Mouse (Mus musculus) ES-E14 (cell line): ENCODE data around the gene Lrrc57. TPM values are rescaled to one million over a fixed set of nuclear protein-coding genes. Genes with fewer than 3 reads are reported as not detected.

ENCODE experiments used
- DNase-seq: peaks from one replicate; pipeline ENCODE4 v3.0.0-alpha.2; 2013; ENCODE audit warnings: low read depth, low spot score
- H3K27ac ChIP-seq: 2 replicates; pipeline ENCODE4 v1.5.1; 2012; ENCODE audit warnings: low read depth, mild to moderate bottlenecking, low read length, moderate library complexity, mixed read lengths; ENCODE audit not compliant: poor library complexity, insufficient read depth, severe bottlenecking
- H3K36me3 ChIP-seq: 2 replicates; pipeline ENCODE4 v1.6.1; 2012; ENCODE audit warnings: mild to moderate bottlenecking, low read length, moderate library complexity, mixed read lengths; ENCODE audit not compliant: control insufficient read depth, poor library complexity, insufficient read depth, severe bottlenecking
- H3K4me1 ChIP-seq, 2 experiments: fragments of 150-350 bp in 1 of 2; sonication (generic) in 1 of 2; 2 replicates each; pipeline ENCODE4 v1.6.1; 2012; ENCODE audit warnings: low read length in 2 of 2, mild to moderate bottlenecking in 1 of 2, mixed read lengths in 1 of 2; ENCODE audit not compliant: control insufficient read depth in 2 of 2, insufficient read depth in 2 of 2, poor library complexity in 1 of 2
- H3K4me3 ChIP-seq, 2 experiments: fragments of 150-350 bp in 1 of 2; sonication (generic) in 1 of 2; 2 replicates each; pipeline ENCODE4 v1.5.1; 2012; ENCODE audit warnings: low read length in 2 of 2, low read depth in 1 of 2, mild to moderate bottlenecking in 1 of 2, mixed read lengths in 1 of 2; ENCODE audit not compliant: insufficient read depth in 1 of 2, poor library complexity in 1 of 2, severe bottlenecking in 1 of 2
- H3K9ac ChIP-seq: 2 replicates; pipeline ENCODE4 v1.6.1; 2012; ENCODE audit warnings: low read depth, mild to moderate bottlenecking, low read length, mixed read lengths; ENCODE audit not compliant: poor library complexity, insufficient read depth, severe bottlenecking
- H3K9me3 ChIP-seq: fragments of 150-350 bp; sonication (generic); 2 replicates; pipeline ENCODE4 v1.6.1; 2012; ENCODE audit warnings: low read depth, mild to moderate bottlenecking, low read length; ENCODE audit not compliant: control insufficient read depth, insufficient read depth
- CHD2 ChIP-seq: IDR thresholded peaks from 2 replicates; pipeline ENCODE4 v1.6.1; 2014; ENCODE audit warnings: mild to moderate bottlenecking, low read depth, low read length, inconsistent platforms
- HCFC1 ChIP-seq: IDR thresholded peaks from 2 replicates; pipeline ENCODE4 v1.6.1; 2012; ENCODE audit warnings: low read length, inconsistent platforms, borderline replicate concordance; ENCODE audit not compliant: insufficient read depth
- MAFK ChIP-seq: IDR thresholded peaks from 2 replicates; pipeline ENCODE4 v1.6.1; 2014; ENCODE audit warnings: mild to moderate bottlenecking, low read depth, low read length, inconsistent platforms; ENCODE audit not compliant: insufficient read depth
- ZC3H11A ChIP-seq: IDR thresholded peaks from 2 replicates; pipeline ENCODE4 v1.6.1; 2012; ENCODE audit warnings: low read depth, mild to moderate bottlenecking, inconsistent platforms, low read length, borderline replicate concordance
- ZNF384 ChIP-seq: IDR thresholded peaks from 2 replicates; pipeline ENCODE4 v1.6.1; 2012; ENCODE audit warnings: low read depth, low read length, inconsistent platforms
- in situ Hi-C, 2 experiments: fragments of 600-800 bp; cut with MboI; formaldehyde crosslinking; loops; one replicate each; pipeline ENCODE4 v1.15.1; 2025; ENCODE audit warnings: low sequenced_read_pairs in 2 of 2, inconsistent platforms in 1 of 2; ENCODE audit not compliant: unreplicated experiment in 2 of 2
- total RNA-seq: library from RNA; depleted of rRNA; stranded (reverse); fragments of 300-350 nt; gene quantifications from 2 replicates; pipeline ENCODE4 v1.2.3, GENCODE M21; 2012

Gene Lrrc57
- total RNA-seq, 1 experiment, result 14.7 TPM

DNA sequence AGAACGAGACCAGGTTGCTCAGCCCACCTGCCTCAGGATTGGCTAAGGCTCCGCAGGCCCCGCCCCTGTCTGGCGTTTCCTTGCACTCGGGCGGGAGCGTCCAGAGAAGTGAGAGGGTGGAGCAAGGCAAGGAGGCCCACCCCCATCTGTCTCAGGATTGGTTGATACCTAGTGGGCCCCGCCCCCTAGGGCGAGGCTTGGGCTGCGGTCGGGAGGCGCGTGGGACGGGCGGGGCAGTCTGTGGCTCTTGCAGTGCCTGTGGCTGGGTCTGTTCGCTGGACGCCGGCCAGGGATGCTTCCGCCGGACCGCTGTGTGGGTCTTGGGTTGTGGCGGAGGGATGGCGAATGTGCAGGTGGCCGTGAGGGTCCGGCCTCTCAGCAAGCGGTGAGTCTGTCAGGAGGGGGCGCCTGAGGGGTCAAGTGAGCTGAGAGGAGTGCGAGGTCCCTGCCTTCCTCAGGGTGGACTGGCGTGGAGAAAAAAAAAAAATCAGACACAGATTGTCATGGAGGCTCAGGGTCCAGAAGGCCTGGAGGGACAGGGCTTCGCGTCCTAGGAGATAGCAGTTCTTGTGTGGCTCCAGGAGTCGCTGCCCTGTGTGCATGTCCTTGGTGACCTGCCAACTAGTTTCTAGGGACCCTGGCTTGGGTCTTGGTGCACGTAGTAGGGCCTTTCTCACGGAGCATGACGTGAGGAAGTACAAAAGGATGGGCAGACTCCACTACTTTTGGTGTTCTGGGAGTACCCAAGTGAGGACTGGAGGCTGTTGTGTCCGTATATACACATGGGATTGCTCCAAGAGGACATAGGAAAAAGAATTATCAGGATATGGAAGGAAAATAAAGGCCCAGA lies 19.8 kb upstream of the Lrrc57 start, which contains the start of gene Stard9:
Stard9 (plus strand) TSS at position 236 of the 850 bp plus-strand sequence.
- Histone ChIP-seq H3K9ac (peak within 1 kb of the TSS; percentile 69), H3K4me3 (peak within 1 kb of the TSS; percentile 81 to 99), H3K9me3 (no peaks in the 10 kb centered on the region), H3K27ac (no peak within 1 kb of the TSS), H3K4me1 (no peaks in the 10 kb centered on the region; a peak in 1 of 4 replicates), H3K36me3 (no peaks in the 10 kb centered on the region)
- TF ChIP-seq ZC3H11A, result no peak
- no peak for TF ChIP-seq ZNF384
- TF ChIP-seq CHD2, result no peak
- no peak for TF ChIP-seq MAFK
- TF ChIP-seq HCFC1, result no peak
- in situ Hi-C loops, result no loop called here
- peak; percentile 98 for DNase-seq

DNA sequence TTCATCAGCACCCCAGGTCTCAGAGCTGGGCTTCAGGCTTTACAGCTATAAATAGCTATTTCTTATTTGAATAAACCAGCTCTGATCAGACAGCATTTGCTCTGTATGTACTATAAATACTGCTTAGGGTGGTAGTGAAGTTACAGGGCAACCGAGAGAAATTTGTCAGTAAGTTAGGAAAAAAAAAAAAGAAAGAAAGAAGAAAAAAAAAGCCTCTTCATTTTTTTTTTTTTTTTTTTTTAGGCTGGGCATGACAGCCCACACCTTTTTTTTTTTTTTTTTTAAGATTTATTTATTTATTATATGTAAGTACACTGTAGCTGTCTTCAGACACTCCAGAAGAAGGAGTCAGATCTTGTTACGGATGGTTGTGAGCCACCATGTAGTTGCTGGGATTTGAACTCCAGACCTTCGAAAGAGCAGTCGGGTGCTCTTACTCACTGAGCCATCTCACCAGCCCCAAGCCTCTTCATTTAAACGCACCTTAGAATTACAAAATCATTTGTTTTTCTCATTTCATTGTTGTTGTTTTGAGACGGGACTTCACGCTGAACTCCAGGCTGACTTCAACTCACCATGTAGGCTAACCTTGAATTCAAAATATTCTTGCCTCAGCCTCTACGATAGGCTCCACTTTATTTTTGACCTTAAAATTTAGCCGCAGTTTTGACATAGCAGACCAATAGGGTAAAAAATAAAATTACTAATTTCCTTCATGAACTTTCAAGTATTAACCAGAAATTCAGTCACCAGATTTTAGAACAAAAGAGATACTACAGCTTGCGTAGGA lies 19.0 kb upstream of the Lrrc57 start:
- in situ Hi-C loops, result no loop called here
- H3K9ac ChIP-seq, result no peak overlapping the region
- no peak for DNase-seq

DNA sequence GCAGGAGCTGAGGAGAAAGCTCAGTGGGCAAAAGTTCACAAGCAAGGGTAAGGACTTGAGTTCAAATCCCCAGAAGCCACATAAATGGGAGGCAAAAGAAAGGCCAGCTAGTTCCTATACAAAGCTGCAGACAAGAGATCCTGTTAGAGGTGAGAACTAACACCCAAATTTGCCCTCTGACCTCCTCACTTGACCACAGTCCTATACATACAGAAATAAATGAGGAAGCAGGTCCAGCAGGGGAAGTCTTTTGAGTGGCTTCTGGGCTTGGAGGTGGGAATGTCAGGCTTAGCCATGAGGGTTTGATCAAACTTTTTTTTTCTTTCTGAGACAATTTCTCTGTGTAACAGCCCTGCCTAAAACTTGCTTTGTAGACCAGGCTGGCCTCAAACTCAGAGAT lies 13.6 kb upstream of the Lrrc57 start:
- TF ChIP-seq ZC3H11A, result no peak
- no peaks in the 10 kb centered on the region for H3K9me3 ChIP-seq
- in situ Hi-C loops, result no loop called here

More for the DNA sequence above, 19.0 kb upstream of the Lrrc57 start:
- H3K9me3 ChIP-seq, result no peaks in the 10 kb centered on the region
- no peak overlapping the region for H3K27ac ChIP-seq
- H3K36me3 ChIP-seq, result no peaks in the 10 kb centered on the region
- H3K4me3 ChIP-seq, result peak overlapping the region in 1 of 2 experiments; percentile 57; a peak in 2 of 4 replicates
- H3K4me1 ChIP-seq, result no peaks in the 10 kb centered on the region; a peak in 1 of 4 replicates
- TF ChIP-seq MAFK (no peak), ZC3H11A (no peak), ZNF384 (no peak), HCFC1 (no peak), CHD2 (no peak)

GRCm38 (mm10) chr2:120619538-120619937 lies 10.2 kb upstream of the Lrrc57 start:
- no peak overlapping the region for H3K9ac ChIP-seq
- DNase-seq, result no peak
- in situ Hi-C loops, result no loop called here
- no peaks in the 10 kb centered on the region for H3K9me3 ChIP-seq
- no peak overlapping the region for H3K4me3 ChIP-seq
- TF ChIP-seq MAFK (no peak), CHD2 (no peak), HCFC1 (no peak), ZNF384 (no peak), ZC3H11A (no peak)
- H3K36me3 ChIP-seq, result peaks cover 8% of the 10 kb centered on the region
- no peak overlapping the region for H3K27ac ChIP-seq
- H3K4me1 ChIP-seq, result no peaks in the 10 kb centered on the region

More for the DNA sequence above, 13.6 kb upstream of the Lrrc57 start:
- H3K4me3 ChIP-seq, result no peak overlapping the region
- no peaks in the 10 kb centered on the region for H3K4me1 ChIP-seq
- no peak overlapping the region for H3K9ac ChIP-seq
- peaks cover 5% of the 10 kb centered on the region for H3K36me3 ChIP-seq
- DNase-seq, result no peak
- H3K27ac ChIP-seq, result no peak overlapping the region
